Mouse (Mus musculus) cerebellum, adult 11 months (tissue): ENCODE results near the gene Tshz3.
A peak's percentile ranks its signal among the peaks of the same experiment; 100 is the strongest.

Experiments used
- DNase-seq: peaks from one replicate; pipeline ENCODE4 v3.0.0; 2022

The Tshz3 gene

DNA sequence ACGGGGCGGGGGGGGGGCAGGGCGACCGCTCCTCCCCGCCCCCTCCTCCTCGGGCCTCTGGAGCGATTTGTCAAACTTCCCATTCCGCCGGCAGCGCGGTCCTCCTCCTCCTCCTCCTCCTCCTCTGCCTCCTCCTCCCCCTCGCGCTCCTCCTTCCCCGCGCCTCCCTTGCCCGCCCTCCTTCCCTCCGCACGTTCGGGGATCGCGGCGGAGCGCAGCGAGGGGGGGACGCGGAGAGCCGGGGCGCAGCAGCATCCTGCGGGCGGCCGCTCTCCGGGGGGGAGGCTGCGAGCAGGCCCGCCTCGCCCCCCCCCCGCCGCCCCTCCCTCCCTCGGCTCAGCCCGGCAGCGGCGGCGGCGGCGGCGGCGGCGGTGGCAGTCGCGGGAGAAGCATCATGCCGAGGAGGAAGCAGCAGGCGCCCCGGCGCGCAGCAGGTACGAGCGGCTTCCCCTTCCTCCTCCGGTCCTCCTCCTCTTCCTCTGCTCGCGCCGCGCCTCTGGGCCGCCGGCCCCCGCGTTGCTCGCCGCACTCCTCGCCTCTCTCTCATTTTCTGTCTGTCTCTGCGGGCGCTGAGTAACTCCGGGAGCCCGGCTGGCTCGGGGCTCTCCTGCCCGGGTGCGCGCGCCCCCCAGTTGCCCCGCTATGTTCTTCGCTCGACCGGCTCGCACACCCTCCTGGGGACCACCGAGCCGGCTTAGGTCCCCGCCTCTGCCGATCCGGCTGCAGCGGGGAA lies at the start of gene Tshz3:
Gene Tshz3 (plus strand): TSS at position 263 of the 733 bp plus-strand sequence.
- DNase-seq, result peak; percentile 65

GRCm38 (mm10) chr7:36655931-36656330 lies 42.0 kb upstream of the Tshz3 start:
- no peak for DNase-seq

- no peak for DNase-seq
Observed at GRCm38 (mm10) chr7:36656401-36656800, 41.5 kb upstream of the Tshz3 start.

- DNase-seq, result no peak
Observed at GRCm38 (mm10) chr7:36658331-36658730, 39.6 kb upstream of the Tshz3 start.

DNA sequence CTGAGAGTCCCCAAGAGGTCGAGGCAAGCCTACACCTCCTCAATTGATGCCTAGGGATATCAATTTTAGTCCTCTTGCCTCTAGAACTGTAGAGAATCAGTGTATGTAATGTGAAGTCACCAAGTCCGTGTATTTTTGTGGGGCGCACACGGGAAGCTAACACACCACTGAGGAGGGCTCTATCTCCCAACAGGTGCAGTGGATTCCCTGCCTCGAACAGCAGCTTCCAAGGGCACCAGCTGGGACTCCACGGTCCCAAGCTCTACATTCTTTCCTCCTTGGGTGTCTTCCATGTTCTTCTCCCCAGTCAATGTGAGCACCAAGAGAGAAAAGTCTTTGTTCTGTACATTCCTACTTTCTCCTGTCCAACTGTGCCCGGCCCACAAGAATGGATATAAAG lies 38.7 kb upstream of the Tshz3 start:
- no peak for DNase-seq

GRCm38 (mm10) chr7:36660654-36661053 lies 37.3 kb upstream of the Tshz3 start:
- no peak for DNase-seq

GRCm38 (mm10) chr7:36663431-36663830 lies 34.5 kb upstream of the Tshz3 start:
- no peak for DNase-seq

GRCm38 (mm10) chr7:36667767-36668166 lies 30.2 kb upstream of the Tshz3 start:
- DNase-seq, result no peak

GRCm38 (mm10) chr7:36678031-36678430 lies 19.9 kb upstream of the Tshz3 start:
- DNase-seq, result no peak

DNA sequence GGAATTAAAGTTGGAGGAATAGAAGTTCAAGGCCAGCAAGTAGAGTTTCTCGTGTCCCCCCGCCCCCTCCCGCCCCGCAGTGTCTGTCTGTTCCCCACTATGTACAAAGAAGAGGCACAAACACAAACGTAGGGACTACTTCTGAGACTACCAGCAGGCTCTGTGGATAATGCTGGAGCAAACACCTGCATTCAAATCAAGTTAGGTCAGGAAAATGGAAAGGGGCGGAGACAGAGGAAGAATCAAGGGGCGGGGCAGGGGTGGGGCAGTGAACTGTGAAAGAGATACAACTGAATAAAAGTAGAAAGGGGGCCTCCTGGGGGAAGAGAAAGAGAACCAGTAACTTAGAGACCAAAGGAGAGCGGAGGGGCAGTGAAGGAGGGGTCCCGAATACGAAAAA lies 19.4 kb upstream of the Tshz3 start:
- DNase-seq, result no peak

- no peak for DNase-seq
Observed at GRCm38 (mm10) chr7:36679031-36679618, 18.8 kb upstream of the Tshz3 start.

DNA sequence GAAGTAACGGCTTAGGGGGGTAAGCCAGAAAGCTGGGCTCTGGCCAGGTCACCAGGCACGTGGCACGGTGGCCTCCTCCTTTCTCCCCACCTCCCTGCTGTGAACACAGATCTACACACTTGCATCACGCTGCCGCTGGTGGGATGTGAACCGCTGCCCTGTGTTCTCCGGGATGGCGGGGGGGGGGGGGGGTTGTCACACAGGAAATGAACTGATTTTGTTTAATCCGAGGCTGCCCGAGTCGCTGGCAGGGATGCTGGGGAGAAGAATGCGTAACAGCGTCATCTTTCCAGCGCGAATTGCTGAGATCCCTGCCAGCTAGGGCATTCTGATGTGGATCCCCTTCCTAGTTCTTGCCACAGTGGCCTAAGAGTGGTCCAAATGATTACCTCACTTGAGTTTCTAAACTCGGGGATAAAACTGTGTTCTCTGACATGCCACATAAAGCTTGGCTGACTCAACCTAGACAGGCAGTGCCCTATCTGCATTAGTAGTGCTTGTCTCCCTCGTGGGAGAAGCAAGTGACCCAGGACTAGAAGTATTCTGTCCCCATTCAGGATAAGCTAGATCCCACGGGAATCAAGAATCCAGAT lies 18.0 kb upstream of the Tshz3 start:
- DNase-seq, result no peak

GRCm38 (mm10) chr7:36687508-36687907 lies 10.4 kb upstream of the Tshz3 start:
- no peak for DNase-seq

- no peak for DNase-seq
Observed at GRCm38 (mm10) chr7:36689049-36689793, 8.7 kb upstream of the Tshz3 start.

- DNase-seq, result no peak
Observed at GRCm38 (mm10) chr7:36690551-36690950, 7.4 kb upstream of the Tshz3 start.

DNA sequence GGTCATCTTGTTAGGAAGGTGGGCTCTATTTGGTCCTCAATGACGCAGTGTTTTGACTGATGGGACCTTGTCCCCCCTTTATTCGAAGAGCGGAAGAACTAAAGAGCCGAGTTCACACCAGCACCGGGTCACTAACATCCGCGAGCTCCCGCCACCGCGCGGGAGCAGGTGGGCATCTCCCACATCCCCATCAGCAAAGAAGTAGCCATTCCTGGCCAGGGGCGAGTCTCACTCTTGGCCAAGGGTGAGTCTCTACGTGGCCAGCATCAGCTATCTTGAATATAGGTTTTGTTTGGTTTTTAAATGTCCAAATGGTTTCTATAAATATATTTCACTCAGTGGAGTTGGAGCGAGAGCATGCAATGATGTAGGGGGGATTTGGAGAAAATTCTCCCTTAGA lies 6.3 kb upstream of the Tshz3 start:
- no peak for DNase-seq

DNA sequence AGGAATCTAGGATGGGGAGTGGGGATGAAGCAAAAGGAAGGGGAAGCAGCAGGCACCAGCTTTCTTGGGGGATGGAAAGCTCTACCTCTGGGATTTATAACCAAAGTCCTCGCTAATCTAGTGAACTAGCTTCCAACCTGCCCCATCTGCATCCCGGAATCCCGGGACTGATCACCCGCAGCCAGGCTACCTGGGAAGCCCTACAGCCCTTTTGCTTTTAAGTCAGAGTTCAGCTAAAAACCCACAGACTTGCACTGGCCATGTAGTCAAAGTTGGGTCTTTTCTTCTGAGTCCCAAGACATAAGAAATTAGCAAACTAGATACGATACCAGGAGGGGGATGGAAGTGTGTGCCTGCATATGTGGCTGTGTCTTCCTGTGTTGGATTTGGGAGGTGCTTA lies 5.5 kb upstream of the Tshz3 start:
- no peak for DNase-seq

- DNase-seq, result no peak
Observed at GRCm38 (mm10) chr7:36693081-36693480, 4.8 kb upstream of the Tshz3 start.

GRCm38 (mm10) chr7:36694642-36695191 lies 3.2 kb upstream of the Tshz3 start:
- DNase-seq, result no peak

DNA sequence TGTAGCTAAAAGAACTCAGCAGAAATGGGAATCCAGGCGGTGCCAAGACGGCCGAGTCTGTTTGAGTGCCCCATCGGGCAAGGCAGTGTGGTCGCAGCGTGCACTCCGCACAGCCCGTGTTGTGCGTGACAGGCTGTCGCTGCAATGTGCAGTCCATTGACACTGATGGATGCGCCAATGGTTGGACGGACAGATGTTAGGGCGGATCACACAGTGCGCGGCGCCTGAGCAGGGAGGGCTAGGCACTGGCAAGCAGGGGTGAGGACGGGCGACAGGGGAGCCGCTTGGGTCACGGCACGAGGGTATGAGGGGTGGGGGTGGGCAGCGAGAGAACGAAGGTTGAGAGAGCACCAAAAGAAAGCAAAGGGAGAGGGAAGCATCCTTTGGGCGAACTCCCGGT lies 2.6 kb upstream of the Tshz3 start:
- peak; percentile 20 for DNase-seq

GRCm38 (mm10) chr7:36695791-36696241 lies 2.1 kb upstream of the Tshz3 start:
- peak; percentile 32 for DNase-seq

GRCm38 (mm10) chr7:36696406-36697117 lies 1.4 kb upstream of the Tshz3 start:
- DNase-seq, result peak; percentile 51
